Mouse (Mus musculus): Measurements from ENCODE around the gene Hexdc. TPM values are rescaled to one million over a fixed set of nuclear protein-coding genes. Genes with fewer than 3 reads are reported as not detected.
A peak's percentile ranks its signal among the peaks of the same experiment; 100 is the strongest.

Gene Hexdc
- polyA plus RNA-seq (2012; rRNA removed): 67.3 and 70.2 TPM in 2 replicates

- peak; percentile 93 for DNase-seq (ENCODE audit: extremely low spot score in 1 of 2, low spot score in 1 of 2)
These were observed at the start of gene Hexdc, which contains the start of gene Ogfod3 for GRCm38 (mm10) chr11:121204161-121205006. Hexdc (plus strand) TSS chr11:121204433. Ogfod3 (minus strand) TSS chr11:121204711.

GRCm38 (mm10) chr11:121156411-121156891 is 47.8 kb upstream of the Hexdc start:
- DNase-seq (ENCODE audit: extremely low spot score in 1 of 2, low spot score in 1 of 2): no peak

GRCm38 (mm10) chr11:121159971-121160370 is 44.3 kb upstream of the Hexdc start, which contains the start of gene Uts2r:
Uts2r (plus strand) TSS chr11:121160271.
- no peak for DNase-seq (ENCODE audit: extremely low spot score in 1 of 2, low spot score in 1 of 2)

DNA sequence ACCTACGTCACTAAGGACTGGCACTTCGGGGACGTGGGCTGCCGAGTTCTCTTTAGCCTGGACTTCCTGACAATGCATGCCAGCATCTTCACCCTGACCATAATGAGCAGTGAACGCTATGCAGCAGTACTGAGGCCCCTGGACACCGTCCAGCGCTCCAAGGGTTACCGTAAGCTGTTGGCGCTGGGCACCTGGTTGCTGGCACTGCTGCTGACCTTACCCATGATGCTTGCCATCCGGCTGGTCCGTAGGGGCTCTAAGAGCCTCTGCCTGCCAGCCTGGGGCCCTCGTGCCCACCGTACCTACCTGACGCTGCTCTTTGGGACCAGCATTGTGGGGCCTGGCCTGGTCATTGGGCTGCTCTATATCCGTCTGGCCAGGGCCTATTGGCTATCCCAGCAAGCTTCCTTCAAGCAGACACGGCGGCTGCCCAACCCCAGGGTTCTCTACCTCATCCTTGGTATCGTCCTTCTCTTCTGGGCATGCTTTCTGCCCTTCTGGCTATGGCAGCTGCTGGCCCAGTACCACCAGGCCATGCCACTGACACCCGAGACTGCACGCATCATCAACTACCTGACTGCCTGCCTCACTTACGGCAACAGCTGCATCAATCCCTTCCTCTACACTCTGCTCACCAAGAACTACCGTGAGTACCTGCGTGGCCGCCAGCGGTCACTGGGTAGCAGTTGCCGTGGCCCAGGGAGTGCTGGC is 43.4 kb upstream of the Hexdc start:
- no peak for DNase-seq (ENCODE audit: extremely low spot score in 1 of 2, low spot score in 1 of 2)

DNA sequence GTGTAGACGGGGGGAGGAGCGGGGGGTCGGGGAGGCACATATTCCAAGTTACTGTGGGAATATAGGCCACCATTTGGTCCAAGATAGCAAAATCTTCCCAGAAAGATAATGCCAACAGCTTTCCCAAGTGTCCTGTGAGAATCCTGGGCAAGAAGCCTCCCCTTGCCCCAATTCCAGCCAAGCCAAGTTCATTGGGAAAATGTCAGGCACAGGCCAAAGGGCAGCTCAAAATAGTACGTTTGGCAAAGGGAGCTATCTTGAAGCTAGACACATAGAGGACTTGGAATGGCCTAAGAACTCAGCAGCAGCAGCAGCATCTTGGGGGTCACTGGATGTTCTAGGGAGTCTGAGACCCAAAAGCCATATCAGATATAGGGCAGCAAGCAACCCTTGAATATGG is 40.5 kb upstream of the Hexdc start:
- DNase-seq (ENCODE audit: extremely low spot score in 1 of 2, low spot score in 1 of 2): no peak

DNA sequence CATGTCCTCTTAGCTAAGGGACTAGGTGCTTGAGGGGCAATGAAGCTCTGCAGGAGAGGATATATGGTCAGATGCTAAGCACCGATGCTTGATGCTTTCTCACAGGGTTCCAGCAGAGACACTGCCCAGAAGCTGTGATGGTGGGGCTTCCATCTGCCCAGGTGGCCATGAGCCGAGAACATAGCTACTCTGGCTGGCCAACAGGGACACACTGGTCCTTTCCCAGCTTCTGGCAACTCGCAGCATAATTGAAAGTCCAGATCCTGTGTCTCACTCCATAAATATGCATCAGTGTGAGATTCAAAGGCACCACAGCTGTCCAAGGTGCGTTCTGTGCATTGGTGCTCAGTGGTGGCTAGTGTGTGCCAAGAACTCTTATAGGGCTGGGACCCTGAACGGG is 31.0 kb upstream of the Hexdc start:
- no peak for DNase-seq (ENCODE audit: extremely low spot score in 1 of 2, low spot score in 1 of 2)

- peak in 1 of 2 experiments; percentile 14 for DNase-seq (ENCODE audit: extremely low spot score in 1 of 2, low spot score in 1 of 2)
These were observed 30.0 kb upstream of the Hexdc start for GRCm38 (mm10) chr11:121174234-121174633.

DNA sequence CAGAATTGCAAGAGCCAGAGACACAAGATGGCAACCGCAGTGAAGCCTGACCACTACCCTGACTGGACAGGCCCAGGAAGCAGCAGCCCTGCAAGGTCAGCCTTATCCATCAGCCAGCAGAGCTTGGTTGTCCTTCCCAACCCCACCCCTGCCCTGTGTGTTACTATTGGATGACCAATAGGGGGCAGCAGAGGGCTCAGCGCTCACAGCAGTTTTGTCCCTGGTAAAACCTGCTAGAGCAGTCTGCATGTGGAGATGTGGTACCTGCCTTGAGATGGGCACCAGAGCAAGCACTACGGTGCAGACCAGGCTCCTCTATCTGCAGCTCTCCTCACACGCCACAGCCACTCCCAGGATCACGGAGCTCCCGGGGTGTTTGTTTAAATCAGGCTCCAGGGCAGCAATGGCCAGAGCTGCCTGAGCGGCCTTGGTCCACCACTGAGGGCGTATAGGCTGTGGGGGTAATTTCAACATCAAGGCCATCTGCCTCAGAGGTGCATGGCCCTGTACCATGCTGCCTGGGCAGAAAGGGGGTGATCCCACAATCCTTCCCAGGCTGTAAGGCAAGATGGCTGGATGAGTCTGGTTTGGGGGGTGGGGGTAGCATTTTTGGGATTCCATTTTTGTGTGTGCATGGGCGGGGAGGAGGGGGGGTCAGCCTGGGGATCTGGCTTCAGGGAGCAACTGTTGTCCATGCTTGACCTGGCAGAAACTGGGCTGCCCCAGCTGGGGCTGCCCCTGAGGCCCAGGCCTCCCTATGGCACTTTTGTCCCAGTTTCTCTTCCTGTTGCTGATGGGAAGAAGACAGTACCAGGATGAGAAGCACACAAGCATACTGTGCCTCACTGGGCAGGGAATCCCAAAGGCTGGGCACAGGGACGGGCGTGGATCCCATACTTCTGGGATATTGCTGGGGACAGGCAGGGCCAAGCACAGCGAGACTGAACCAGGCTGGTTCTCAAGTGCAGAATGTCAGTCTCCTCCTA is 27.7 kb upstream of the Hexdc start:
- peak in 1 of 2 experiments; percentile 70 for DNase-seq (ENCODE audit: extremely low spot score in 1 of 2, low spot score in 1 of 2)

DNA sequence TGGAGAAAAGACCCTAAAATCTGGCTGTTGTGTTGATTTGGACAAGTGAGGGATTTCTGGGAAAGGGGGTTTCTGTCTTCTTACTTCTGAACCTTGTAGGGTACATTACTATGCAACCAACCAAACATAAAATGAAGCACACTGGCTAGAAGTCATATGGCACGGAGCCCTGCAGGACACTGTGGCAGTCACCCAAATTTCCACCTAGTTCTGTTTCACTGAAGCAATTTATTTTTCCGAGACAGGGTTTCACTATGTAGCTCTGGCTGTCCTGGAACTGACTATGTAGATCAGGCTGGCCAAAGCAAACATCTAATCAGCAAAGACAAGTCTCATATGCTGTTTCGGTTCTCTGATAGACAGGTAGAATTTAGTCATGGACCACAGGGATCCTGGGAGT is 14.6 kb upstream of the Hexdc start:
- DNase-seq (ENCODE audit: extremely low spot score in 1 of 2, low spot score in 1 of 2): no peak

GRCm38 (mm10) chr11:121192742-121193141 is 11.5 kb upstream of the Hexdc start:
- DNase-seq (ENCODE audit: extremely low spot score in 1 of 2, low spot score in 1 of 2): no peak

GRCm38 (mm10) chr11:121193415-121193814 is 10.8 kb upstream of the Hexdc start:
- peak in 1 of 2 experiments; percentile 42 for DNase-seq (ENCODE audit: extremely low spot score in 1 of 2, low spot score in 1 of 2)

- DNase-seq (ENCODE audit: extremely low spot score in 1 of 2, low spot score in 1 of 2): no peak
These were observed 5.6 kb upstream of the Hexdc start for GRCm38 (mm10) chr11:121198622-121199021.

- DNase-seq (ENCODE audit: extremely low spot score in 1 of 2, low spot score in 1 of 2): no peak
These were observed 4.4 kb upstream of the Hexdc start for GRCm38 (mm10) chr11:121199851-121200250.

- DNase-seq (ENCODE audit: extremely low spot score in 1 of 2, low spot score in 1 of 2): no peak
These were observed 3.5 kb upstream of the Hexdc start for GRCm38 (mm10) chr11:121200781-121201180.

DNA sequence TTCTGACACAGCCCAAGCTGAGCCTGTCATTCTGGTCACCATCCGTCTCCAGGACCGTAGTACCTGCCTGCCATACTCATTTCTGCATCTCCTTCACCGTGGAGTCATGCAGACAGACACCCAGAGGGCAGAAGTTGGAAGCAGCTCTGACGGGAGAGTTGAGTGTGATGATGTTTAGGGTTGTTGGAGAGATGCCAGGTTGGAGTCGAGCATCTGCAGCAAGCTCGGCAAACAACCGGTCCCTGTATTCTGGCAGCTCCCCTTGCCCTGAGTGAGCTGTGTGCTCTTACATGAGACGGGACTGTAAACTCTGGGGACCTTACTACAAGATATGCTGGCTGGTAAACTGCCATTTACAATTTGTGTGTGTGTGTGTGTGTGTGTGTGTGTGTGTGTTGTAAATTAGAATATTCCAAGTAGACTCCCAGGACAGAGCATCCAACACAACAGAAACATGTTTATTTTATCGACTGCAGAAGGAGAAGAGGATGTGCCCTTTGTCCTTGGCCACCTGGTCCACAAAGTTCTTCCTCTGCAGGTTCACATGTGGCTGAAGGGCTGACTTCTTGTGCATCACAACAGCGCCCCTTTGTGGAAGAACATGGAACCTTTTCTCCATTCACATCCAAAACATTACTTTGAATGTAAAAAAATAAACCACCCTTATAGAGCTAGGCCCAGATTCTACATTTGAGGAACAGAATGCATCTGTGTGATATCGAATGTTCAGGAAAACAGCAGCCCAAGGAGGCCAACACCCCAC is 2.6 kb upstream of the Hexdc start:
- peak in 1 of 2 experiments; percentile 63 for DNase-seq (ENCODE audit: extremely low spot score in 1 of 2, low spot score in 1 of 2)

- DNase-seq (ENCODE audit: extremely low spot score in 1 of 2, low spot score in 1 of 2): no peak
These were observed 423 bp upstream of the Hexdc start for GRCm38 (mm10) chr11:121203859-121204160.

GRCm38 (mm10) chr11:121216831-121217230 is 12.6 kb downstream of the Hexdc start:
- no peak for DNase-seq (ENCODE audit: extremely low spot score in 1 of 2, low spot score in 1 of 2)

DNA sequence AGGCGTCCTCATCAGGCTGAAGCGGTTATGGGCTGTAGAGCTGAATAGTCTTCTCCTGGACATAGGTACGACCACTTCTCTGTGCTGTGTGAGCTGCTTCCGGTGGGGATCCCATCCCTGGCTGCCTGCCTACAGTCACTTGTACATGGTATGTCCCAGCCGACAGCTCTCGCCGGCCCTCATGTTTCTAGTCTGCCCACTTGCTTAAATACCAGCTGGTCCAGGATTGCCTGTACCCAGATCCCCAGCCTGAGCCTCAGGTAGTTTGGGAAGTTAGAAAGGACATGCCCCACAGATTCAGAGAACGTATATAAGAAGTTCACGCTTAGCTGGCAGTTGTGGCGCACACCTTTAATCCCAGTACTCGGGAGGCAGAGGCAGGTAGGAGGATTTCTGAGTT is 15.5 kb downstream of the Hexdc start:
- no peak for DNase-seq (ENCODE audit: extremely low spot score in 1 of 2, low spot score in 1 of 2)

GRCm38 (mm10) chr11:121220771-121221170 is 16.5 kb downstream of the Hexdc start:
- DNase-seq (ENCODE audit: extremely low spot score in 1 of 2, low spot score in 1 of 2): no peak

All from frontal cortex, adult 2 months (tissue).